Mouse (Mus musculus) MEL (cell line): Measurements from ENCODE around the gene H2-Ab1. TPM values are rescaled to one million over a fixed set of nuclear protein-coding genes. Genes with fewer than 3 reads are reported as not detected.

ENCODE experiments used
- DNase-seq: peaks from one replicate; pipeline ENCODE4 v3.0.0; 2011; ENCODE audit warnings: low read depth, low spot score
- H3K27ac ChIP-seq: 2 replicates; pipeline ENCODE4 v1.5.1; 2012; ENCODE audit warnings: low read depth, mild to moderate bottlenecking, control low read depth, low read length, moderate library complexity; ENCODE audit not compliant: control insufficient read depth
- H3K27me3 ChIP-seq, 2 experiments: fragments of 150-350 bp in 1 of 2; sonication (generic) in 1 of 2; 2 replicates each; pipeline ENCODE4 v1.6.1; 2012; ENCODE audit warnings: low read length in 2 of 2, mild to moderate bottlenecking in 2 of 2, improper control_type of control experiment in 1 of 2, moderate library complexity in 1 of 2; ENCODE audit not compliant: insufficient read depth in 2 of 2, control insufficient read depth in 1 of 2
- H3K36me3 ChIP-seq, 2 experiments: 2 replicates each; pipeline ENCODE4 v1.6.1; 2012 to 2014; ENCODE audit warnings: low read length in 2 of 2, improper control_type of control experiment in 1 of 2, inconsistent platforms in 1 of 2, mild to moderate bottlenecking in 1 of 2; ENCODE audit not compliant: insufficient read depth in 2 of 2, control insufficient read depth in 1 of 2
- H3K4me1 ChIP-seq, 2 experiments: fragments of 150-350 bp in 1 of 2; sonication (generic) in 1 of 2; 2 replicates each; pipeline ENCODE4 v1.6.1; 2012; ENCODE audit warnings: low read length in 2 of 2, improper control_type of control experiment in 1 of 2, mild to moderate bottlenecking in 1 of 2; ENCODE audit not compliant: insufficient read depth in 2 of 2, control insufficient read depth in 1 of 2
- H3K4me3 ChIP-seq, 2 experiments: fragments of 150-350 bp in 1 of 2; sonication (generic) in 1 of 2; 2 replicates each; pipeline ENCODE4 v1.5.1; 2012; ENCODE audit warnings: low read depth in 2 of 2, low read length in 2 of 2, mild to moderate bottlenecking in 2 of 2, moderate library complexity in 2 of 2, control low read depth in 1 of 2, improper control_type of control experiment in 1 of 2; ENCODE audit not compliant: control insufficient read depth in 1 of 2, insufficient read depth in 1 of 2
- H3K79me2 ChIP-seq: 2 replicates; pipeline ENCODE4 v1.6.1; 2012; ENCODE audit warnings: mild to moderate bottlenecking, low read length, moderate library complexity; ENCODE audit not compliant: control insufficient read depth, poor library complexity, insufficient read depth
- H3K9ac ChIP-seq: 2 replicates; pipeline ENCODE4 v1.6.1; 2012; ENCODE audit warnings: low read depth, mild to moderate bottlenecking, control low read depth, low read length, moderate library complexity; ENCODE audit not compliant: control insufficient read depth, poor library complexity, severe bottlenecking
- H3K9me3 ChIP-seq: fragments of 150-350 bp; sonication (generic); replicated peaks from 2 replicates; pipeline ENCODE4 v1.6.1; 2012; ENCODE audit warnings: mild to moderate bottlenecking, low read length, improper control_type of control experiment, moderate library complexity; ENCODE audit not compliant: insufficient read depth
- BHLHE40 ChIP-seq: IDR thresholded peaks from 2 replicates; pipeline ENCODE4 v1.6.1; 2012; ENCODE audit warnings: low read depth, mild to moderate bottlenecking, inconsistent platforms, low read length, improper control_type of control experiment, borderline replicate concordance
- CHD2 ChIP-seq: IDR thresholded peaks from 2 replicates; pipeline ENCODE4 v1.6.1; 2011; ENCODE audit warnings: low read length, improper control_type of control experiment
- ETS1 ChIP-seq: IDR thresholded peaks from 2 replicates; pipeline ENCODE4 v1.6.1; 2012; ENCODE audit warnings: low read depth, mild to moderate bottlenecking, inconsistent platforms, low read length, improper control_type of control experiment, moderate library complexity
- GABPA ChIP-seq: IDR thresholded peaks from 2 replicates; pipeline ENCODE4 v1.6.1; 2012; ENCODE audit warnings: low read depth, mild to moderate bottlenecking, inconsistent platforms, low read length, improper control_type of control experiment, moderate library complexity
- JUND ChIP-seq: IDR thresholded peaks from 2 replicates; pipeline ENCODE4 v1.6.1; 2011; ENCODE audit warnings: low read depth, mild to moderate bottlenecking, improper control_type of control experiment, low read length
- MAX ChIP-seq: IDR thresholded peaks from 2 replicates; pipeline ENCODE4 v1.6.1; 2011; ENCODE audit warnings: low read length, improper control_type of control experiment
- MXI1 ChIP-seq: IDR thresholded peaks from 2 replicates; pipeline ENCODE4 v1.6.1; 2011; ENCODE audit warnings: mild to moderate bottlenecking, low read depth, low read length, improper control_type of control experiment
- MYC ChIP-seq: IDR thresholded peaks from 2 replicates; pipeline ENCODE4 v1.6.1; 2011; ENCODE audit warnings: low read depth, mild to moderate bottlenecking, low read length, improper control_type of control experiment, moderate library complexity
- POLR2A ChIP-seq, 2 experiments: IDR thresholded peaks; 2 replicates each; pipeline ENCODE4 v1.6.1; 2011 to 2012; ENCODE audit warnings: low read length in 2 of 2, mild to moderate bottlenecking in 2 of 2, control low read depth in 1 of 2, improper control_type of control experiment in 1 of 2, low read depth in 1 of 2, moderate library complexity in 1 of 2; ENCODE audit not compliant: control insufficient read depth in 1 of 2, insufficient read depth in 1 of 2, poor library complexity in 1 of 2
- ZNF384 ChIP-seq: IDR thresholded peaks from 2 replicates; pipeline ENCODE4 v1.6.1; 2012; ENCODE audit warnings: low read depth, mild to moderate bottlenecking, inconsistent platforms, low read length, improper control_type of control experiment
- polyA plus RNA-seq, 2 experiments: library from polyadenylated mRNA; stranded (reverse) in 1 of 2; unstranded in 1 of 2; fragments of >175 nt in 1 of 2; fragments of >200 nt in 1 of 2; gene quantifications; 2 replicates each; pipeline versions ENCODE4 v1.2.1 to v1.2.4; 2012; ENCODE audit warnings: low replicate concordance in 2 of 2, low read depth in 1 of 2; ENCODE audit not compliant: insufficient read length in 2 of 2, insufficient read depth in 1 of 2, missing spikeins in 1 of 2
- total RNA-seq: library from RNA; depleted of rRNA; stranded (reverse); fragments of 300-350 nt; gene quantifications from 2 replicates; pipeline ENCODE4 v1.2.3, GENCODE M21; 2012

The H2-Ab1 gene
- total and polyA plus RNA-seq, 3 experiments: not detected

DNA sequence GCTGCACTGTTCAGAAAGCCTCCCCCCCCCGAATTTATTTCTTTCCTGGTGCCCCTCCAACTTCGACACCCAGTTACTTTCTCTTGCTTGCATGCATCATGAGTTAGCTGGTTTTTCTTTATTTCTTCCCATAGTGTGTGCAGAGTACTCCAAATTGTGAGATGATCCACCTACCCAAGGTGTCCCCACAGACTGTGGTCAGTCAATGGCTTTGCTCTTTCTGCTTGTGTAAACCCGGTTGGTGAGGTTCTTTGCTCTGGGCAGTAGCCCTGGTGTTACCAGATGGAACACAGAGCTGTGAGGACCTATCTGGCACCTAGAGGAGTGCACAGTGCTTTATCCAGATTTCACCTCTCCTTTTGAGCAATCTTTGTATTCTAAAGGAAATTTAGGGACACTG, 30.6 kb downstream of the H2-Ab1 start:
- no peak for DNase-seq
- Histone ChIP-seq H3K9ac (no peak overlapping the region), H3K9me3 (no peaks in the 10 kb centered on the region), H3K79me2 (no peaks in the 10 kb centered on the region), H3K4me1 (no peaks in the 10 kb centered on the region), H3K27ac (no peak overlapping the region), H3K4me3 (no peak overlapping the region), H3K36me3 (no peaks in the 10 kb centered on the region), H3K27me3 (peaks cover 0 to 1% of the 10 kb centered on the region in 2 experiments; a peak in 2 of 4 replicates)
- TF ChIP-seq GABPA: no peak

DNA sequence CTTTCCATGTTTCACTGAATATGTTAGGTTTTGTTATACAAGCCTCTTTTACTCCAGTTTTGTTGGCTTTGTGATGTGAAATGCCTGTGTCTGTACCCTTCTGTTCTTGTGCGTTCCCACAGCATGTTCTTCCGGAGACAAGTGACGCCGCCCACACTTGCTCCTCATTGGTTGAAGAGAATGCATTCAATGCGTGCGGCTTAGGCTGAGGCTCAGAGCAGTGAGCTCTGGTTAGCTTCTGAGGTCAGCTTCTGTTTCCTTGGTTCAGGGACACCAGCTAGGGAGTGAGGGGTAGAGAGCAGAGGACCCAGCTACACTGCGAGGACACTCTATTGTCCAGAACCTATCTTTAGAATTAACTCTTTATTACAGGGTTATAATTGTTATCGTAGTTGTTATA, 34.1 kb downstream of the H2-Ab1 start:
- TF ChIP-seq CHD2: peak; percentile 86
- TF ChIP-seq ZNF384: no peak
- no peaks in the 10 kb centered on the region; a peak in 1 of 4 replicates for H3K36me3 ChIP-seq
- no peak overlapping the region for H3K4me3 ChIP-seq
- no peak overlapping the region for H3K9ac ChIP-seq
- no peaks in the 10 kb centered on the region for H3K79me2 ChIP-seq
- H3K9me3 ChIP-seq: no peaks in the 10 kb centered on the region
- DNase-seq: peak; percentile 70
- peaks cover 1 to 2% of the 10 kb centered on the region in 2 experiments; a peak in 2 of 4 replicates for H3K27me3 ChIP-seq
- no peak overlapping the region for H3K27ac ChIP-seq
- peaks cover 0 to 6% of the 10 kb centered on the region in 2 experiments; a peak in 2 of 4 replicates for H3K4me1 ChIP-seq

DNA sequence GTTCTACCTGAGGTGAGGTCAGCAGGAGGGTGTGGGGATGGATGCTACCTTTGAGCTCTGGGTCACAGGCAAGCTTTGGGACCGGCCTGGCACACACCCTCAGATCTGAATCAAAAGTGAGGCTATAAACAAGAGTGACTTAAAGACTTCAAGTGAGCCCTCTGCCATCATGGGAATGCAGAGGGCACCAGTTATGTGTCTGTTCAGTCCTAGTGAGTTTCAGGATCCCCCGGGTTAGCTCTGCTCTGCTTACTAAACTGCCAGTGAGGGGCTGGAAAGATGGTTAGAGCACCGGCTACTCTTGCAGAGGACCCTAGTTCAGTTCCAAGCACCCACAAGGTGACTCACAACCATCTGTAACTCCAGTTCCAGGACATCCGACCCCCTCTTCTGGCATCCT, 35.1 kb downstream of the H2-Ab1 start:
- Histone ChIP-seq H3K27ac (no peak overlapping the region), H3K79me2 (no peaks in the 10 kb centered on the region), H3K9ac (no peak overlapping the region), H3K36me3 (no peaks in the 10 kb centered on the region; a peak in 1 of 4 replicates), H3K4me1 (peaks cover 0 to 6% of the 10 kb centered on the region in 2 experiments; a peak in 2 of 4 replicates), H3K27me3 (peaks cover 4% of the 10 kb centered on the region in 2 experiments)
- no peak for DNase-seq
- TF ChIP-seq JUND: no peak
- TF ChIP-seq, all 39 proteins: peak for 0
- H3K9me3 ChIP-seq: no peaks in the 10 kb centered on the region
- H3K4me3 ChIP-seq: no peak overlapping the region

DNA sequence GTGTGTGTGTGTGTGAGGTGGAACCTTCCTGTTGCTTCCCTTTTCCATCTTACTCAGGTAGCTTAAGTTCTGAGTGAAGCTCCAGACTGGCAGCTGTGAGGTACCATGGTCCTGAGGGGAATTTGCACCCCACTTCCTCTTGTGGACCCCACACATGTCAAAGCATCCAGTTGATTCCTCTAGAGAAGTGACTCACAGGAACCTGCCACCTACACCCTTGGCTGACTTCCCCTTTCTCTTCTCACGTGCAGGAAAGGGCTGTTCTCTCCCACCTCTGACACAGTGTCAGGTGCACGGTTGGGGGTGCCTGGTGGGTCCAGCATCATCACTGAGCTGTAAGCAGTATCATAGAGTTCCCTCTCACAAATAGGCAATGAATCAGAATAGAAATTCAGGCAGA, 36.0 kb downstream of the H2-Ab1 start:
- DNase-seq: peak; percentile 66
- H3K4me3 ChIP-seq: no peak overlapping the region
- no peaks in the 10 kb centered on the region for H3K79me2 ChIP-seq
- peaks cover 0 to 6% of the 10 kb centered on the region in 2 experiments; a peak in 2 of 4 replicates for H3K4me1 ChIP-seq
- no peaks in the 10 kb centered on the region; a peak in 1 of 4 replicates for H3K36me3 ChIP-seq
- no peaks in the 10 kb centered on the region for H3K9me3 ChIP-seq
- peaks cover 4 to 5% of the 10 kb centered on the region in 2 experiments for H3K27me3 ChIP-seq
- TF ChIP-seq ETS1 (peak; percentile 17; the same call in 1 of the 2 replicates), MYC (0 out of 2 replicates have a peak, but pooled peaks have one; percentile 29), MXI1 (no peak), POLR2A (IDR thresholded peaks at IDR 0.05; ENCODE audit: control insufficient read depth in 1 of 2, insufficient read depth in 1 of 2, low read depth in 1 of 2, low read length in 2 of 2, poor library complexity in 1 of 2) (no peak), MAX (0 out of 2 replicates have a peak, but pooled peaks have one; percentile 34), BHLHE40 (peak; percentile 94)
- no peak overlapping the region for H3K27ac ChIP-seq
- no peak overlapping the region for H3K9ac ChIP-seq
